Mouse (Mus musculus) erythroblast, embryonic 14.5 days (primary cell): ENCODE results near the gene Tbc1d2. TPM values are rescaled to one million over a fixed set of nuclear protein-coding genes. Genes with fewer than 3 reads are reported as not detected.
A peak's percentile ranks its signal among the peaks of the same experiment; 100 is the strongest.

Experiments used
- H3K27me3 ChIP-seq: 2 replicates; pipeline ENCODE4 v1.6.1; 2012; ENCODE audit warnings: inconsistent platforms; ENCODE audit not compliant: control insufficient read depth
- H3K36me3 ChIP-seq: 2 replicates; pipeline ENCODE4 v1.6.1; 2012; ENCODE audit warnings: mild to moderate bottlenecking, inconsistent platforms; ENCODE audit not compliant: control insufficient read depth
- H3K4me1 ChIP-seq: 2 replicates; pipeline ENCODE4 v1.6.1; 2012; ENCODE audit warnings: inconsistent platforms; ENCODE audit not compliant: control insufficient read depth
- H3K4me3 ChIP-seq: replicated peaks from 2 replicates; pipeline ENCODE3; 2012; ENCODE audit warnings: moderate library complexity, mild to moderate bottlenecking, inconsistent platforms
- H3K9me3 ChIP-seq: 2 replicates; pipeline ENCODE4 v1.6.1; 2012; ENCODE audit warnings: low read length, inconsistent platforms, mixed read lengths; ENCODE audit not compliant: control insufficient read depth
- GATA1 ChIP-seq: IDR thresholded peaks from 2 replicates; pipeline ENCODE4 v1.6.1; 2012; ENCODE audit warnings: low read length, inconsistent platforms, mixed read lengths
- TAL1 ChIP-seq: IDR thresholded peaks from 3 replicates; pipeline ENCODE4 v1.6.1; 2012; ENCODE audit warnings: low read length, inconsistent platforms, mixed read lengths
- polyA plus RNA-seq: library from polyadenylated mRNA; stranded (reverse); fragments of >175 nt; gene quantifications from 2 replicates; pipeline ENCODE4 v1.2.3, GENCODE M21; 2012

Tbc1d2 gene
- polyA plus RNA-seq = 0.03 TPM in 1 of 2 replicates, not detected in the other

DNA sequence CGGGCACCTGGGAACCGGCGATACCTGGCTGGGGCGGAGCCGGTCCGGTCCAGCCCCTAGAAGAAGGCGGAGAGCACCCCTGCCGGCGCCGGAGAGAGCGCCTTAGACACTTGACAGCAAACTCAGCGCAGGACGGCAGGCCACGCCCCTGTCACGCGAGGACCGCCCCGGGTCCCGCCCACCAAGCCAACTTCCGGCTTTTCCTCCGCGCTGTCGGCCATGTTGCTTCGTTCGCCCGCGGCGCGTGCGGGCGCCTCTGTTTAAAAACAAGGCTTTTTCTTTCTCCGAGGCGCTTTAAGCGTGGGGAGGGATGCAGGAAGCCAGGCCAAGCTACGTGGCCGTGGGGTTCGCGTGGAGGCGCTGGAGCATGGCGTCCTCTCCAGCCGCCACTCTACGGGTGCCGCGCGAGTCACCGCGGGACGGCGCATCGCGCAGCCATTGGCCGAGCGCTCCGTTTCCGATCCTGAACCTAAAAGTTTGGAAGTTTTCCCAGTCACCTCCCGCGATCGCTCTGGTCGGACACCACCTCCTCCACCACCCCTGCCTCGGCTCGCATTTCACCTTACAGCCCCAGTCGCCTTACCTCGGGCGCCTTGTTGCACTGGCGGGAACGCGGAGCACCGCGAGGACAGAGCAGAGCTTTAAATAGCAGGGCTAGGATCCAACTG, at the start of gene Tbc1d2:
Gene Tbc1d2, minus strand, starts transcription at position 124 of the 668 bp plus-strand sequence.
- H3K36me3 ChIP-seq = no peaks in the 10 kb centered on the region
- peaks cover 19% of the 10 kb centered on the region for H3K4me1 ChIP-seq
- H3K27me3 ChIP-seq = peaks cover 60% of the 10 kb centered on the region
- H3K9me3 ChIP-seq = no peaks in the 10 kb centered on the region
- TF ChIP-seq GATA1 (no peak), TAL1 (no peak)
- H3K4me3 ChIP-seq = peak within 1 kb of the TSS; percentile 83

DNA sequence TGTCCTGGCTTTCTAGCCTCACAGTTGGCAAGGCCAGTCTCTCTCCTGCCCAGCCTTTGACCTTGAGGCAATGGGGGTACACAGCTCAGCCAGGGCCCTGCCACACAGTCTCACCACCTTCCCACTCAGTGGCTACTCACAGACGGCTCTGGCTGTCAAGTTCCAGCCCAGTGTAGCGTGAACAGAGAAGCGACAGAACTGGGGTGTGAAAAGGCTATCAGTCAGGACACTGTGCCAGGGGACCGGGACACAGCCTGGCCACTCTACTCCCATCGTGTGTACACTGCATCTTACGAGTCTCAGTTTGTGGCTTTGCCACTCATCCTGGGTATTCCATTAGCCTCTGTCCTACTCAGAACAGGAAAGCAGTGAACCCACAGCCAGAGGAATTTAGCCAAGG, 46.5 kb upstream of the Tbc1d2 start:
- Histone ChIP-seq H3K27me3 (no peaks in the 10 kb centered on the region), H3K4me1 (peaks cover 3% of the 10 kb centered on the region; the same call in 1 of the 2 replicates), H3K36me3 (no peaks in the 10 kb centered on the region), H3K9me3 (peaks cover under 1% of the 10 kb centered on the region), H3K4me3 (no peak overlapping the region)
- TF ChIP-seq TAL1 (no peak), GATA1 (no peak)

DNA sequence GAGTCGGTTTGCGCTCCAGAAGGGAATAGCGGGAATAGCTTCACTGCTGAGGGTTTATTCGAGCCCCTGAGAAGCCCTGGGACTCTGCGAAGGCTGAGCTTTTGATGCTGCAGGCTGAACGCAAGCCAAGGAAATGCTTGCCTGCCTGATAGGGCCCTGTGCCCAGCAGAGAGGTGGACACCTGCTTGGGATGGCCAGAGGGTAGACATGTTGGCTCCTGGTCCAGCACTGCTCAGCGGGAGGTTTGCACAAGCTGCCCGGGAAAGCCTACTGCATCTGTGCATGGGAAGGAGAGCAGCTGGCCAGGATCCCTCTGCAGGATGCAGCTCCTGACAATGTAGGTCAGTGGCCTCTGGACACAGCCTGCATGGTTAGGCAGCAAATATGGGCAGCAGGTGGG, 40.6 kb upstream of the Tbc1d2 start:
- Histone ChIP-seq H3K4me1 (no peaks in the 10 kb centered on the region), H3K9me3 (peaks cover 3% of the 10 kb centered on the region), H3K36me3 (no peaks in the 10 kb centered on the region), H3K27me3 (no peaks in the 10 kb centered on the region), H3K4me3 (no peak overlapping the region)
- TF ChIP-seq GATA1 = no peak
- no peak for TF ChIP-seq TAL1

DNA sequence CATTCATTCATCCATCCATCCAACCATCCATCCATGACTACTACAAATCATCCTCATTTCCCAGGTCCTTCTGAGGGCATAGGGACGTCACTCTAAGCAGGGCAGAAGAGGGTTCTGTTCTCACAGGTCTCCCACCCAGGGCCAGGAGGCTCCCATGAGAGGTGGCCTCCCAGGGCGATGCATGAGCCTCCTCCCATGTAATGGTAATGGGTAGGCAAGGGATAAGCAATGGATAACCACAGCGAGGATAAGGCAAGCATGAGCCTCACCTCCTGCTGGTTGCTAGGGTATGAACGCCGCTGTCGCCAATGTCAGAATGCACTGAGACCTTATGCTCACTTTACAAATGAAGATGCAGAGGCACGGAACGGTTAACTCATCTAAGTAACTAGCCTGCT, 40.0 kb upstream of the Tbc1d2 start:
- H3K9me3 ChIP-seq = peaks cover 3% of the 10 kb centered on the region
- TF ChIP-seq GATA1 = no peak
- TF ChIP-seq TAL1 = no peak
- no peaks in the 10 kb centered on the region for H3K4me1 ChIP-seq
- no peaks in the 10 kb centered on the region for H3K27me3 ChIP-seq
- no peak overlapping the region for H3K4me3 ChIP-seq
- H3K36me3 ChIP-seq = no peaks in the 10 kb centered on the region

DNA sequence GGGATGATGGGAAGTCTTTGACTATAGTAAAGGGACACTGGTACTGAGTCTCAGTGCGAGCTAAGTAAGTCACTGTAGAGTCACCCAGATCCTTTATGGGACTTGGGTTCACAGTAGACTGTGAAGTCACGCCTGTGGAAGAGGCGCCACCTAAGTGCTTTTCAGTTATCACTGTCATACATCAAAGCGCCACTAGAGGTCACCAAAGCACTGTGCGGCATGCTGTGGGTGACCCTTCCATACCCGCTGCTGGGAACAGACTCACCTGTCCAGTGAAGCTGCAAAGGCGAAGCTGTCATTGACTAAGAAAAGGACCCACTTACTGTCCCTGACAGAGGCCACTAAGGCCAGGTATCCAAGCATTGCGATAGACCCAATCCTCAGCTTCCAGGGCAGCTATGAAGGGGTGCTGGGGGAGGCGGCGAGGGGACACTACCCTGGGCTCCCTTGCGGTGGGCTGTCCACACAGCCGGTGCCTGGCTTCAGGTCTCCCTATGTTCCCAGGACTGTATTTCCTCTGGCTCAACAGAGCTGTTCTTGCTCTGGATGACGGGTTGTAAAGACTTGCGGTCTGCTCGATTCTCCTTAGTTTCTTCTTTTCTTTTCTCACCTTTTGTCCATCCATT, 39.5 kb upstream of the Tbc1d2 start:
- no peak for TF ChIP-seq GATA1
- no peak for TF ChIP-seq TAL1
- H3K27me3 ChIP-seq = no peaks in the 10 kb centered on the region
- H3K4me3 ChIP-seq = no peak overlapping the region
- H3K9me3 ChIP-seq = peaks cover 3% of the 10 kb centered on the region
- H3K36me3 ChIP-seq = no peaks in the 10 kb centered on the region
- H3K4me1 ChIP-seq = no peaks in the 10 kb centered on the region

DNA sequence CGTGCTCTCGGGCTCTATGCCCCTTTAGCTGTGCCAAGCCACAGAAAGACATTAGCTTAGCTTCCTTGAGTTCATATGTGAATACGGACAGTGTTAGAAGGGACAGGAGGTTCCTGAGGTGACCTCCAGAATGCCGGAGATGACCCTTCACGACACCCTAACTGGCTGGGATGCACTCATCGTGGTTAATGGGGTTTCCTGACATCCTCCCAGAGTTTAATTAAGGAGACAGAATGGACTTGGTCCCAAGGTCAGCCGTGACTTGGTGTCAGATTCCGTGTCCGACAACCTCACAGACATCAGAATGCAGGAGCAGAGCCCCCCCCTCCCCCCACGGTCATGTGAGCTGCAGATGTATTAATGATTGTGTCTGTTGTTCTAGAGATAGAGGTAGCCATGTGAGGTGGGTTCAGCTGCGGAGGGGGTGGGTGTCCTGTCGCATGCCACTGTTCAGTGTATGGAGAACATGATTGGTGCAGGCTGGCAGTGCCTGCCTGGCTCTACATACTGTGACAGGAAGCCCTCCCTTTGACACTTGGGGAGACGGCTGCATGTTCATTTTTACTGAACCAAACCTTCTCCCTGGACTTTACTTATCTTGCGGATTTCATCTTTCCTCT, 38.3 kb upstream of the Tbc1d2 start:
- H3K9me3 ChIP-seq = peaks cover 3% of the 10 kb centered on the region
- H3K27me3 ChIP-seq = no peaks in the 10 kb centered on the region
- no peak for TF ChIP-seq GATA1
- H3K4me3 ChIP-seq = no peak overlapping the region
- H3K36me3 ChIP-seq = no peaks in the 10 kb centered on the region
- no peaks in the 10 kb centered on the region for H3K4me1 ChIP-seq

DNA sequence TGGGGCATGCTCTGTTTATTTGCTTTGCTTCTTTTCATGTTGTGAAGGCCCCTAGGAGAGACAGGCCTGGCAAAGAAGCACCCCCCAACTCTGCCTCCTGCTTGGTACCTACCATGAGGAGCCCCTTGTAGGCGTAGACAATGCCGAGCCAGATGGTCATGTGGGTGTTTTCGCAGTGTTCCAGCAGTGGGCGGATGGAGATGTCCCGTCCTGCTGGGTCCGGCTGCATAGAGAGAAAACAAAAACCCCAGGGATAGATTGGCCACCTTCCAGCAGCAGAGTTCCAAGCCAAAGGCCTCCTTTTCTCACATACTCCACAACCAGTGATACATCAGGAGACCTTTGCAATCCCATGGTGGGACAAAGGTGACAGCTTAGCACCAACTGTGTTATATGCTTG, 34.2 kb upstream of the Tbc1d2 start:
- Histone ChIP-seq H3K9me3 (no peaks in the 10 kb centered on the region), H3K27me3 (no peaks in the 10 kb centered on the region), H3K4me1 (no peaks in the 10 kb centered on the region), H3K36me3 (no peaks in the 10 kb centered on the region), H3K4me3 (no peak overlapping the region)
- no peak for TF ChIP-seq GATA1
- TF ChIP-seq TAL1 = no peak

DNA sequence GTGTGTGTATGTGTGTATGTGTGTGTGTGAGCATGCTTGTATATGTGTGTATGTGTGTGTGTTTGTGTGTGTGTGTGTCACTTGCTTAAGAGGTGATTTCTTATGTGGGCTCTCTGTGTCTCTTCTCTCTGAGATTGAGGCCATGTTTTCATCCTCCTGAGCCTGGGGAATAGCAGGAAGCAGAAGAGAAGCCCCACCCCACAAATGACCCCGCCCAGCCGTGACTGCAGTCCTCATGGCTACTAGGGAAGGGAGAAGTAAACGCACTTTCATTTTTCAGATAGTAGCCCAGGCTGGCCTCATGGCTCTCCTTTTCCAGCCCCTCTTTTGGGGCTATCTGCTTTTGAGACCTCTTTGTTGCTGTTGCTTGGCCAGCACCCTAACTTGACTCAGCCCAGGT, 26.6 kb upstream of the Tbc1d2 start:
- Histone ChIP-seq H3K36me3 (no peaks in the 10 kb centered on the region), H3K27me3 (no peaks in the 10 kb centered on the region), H3K4me3 (no peak overlapping the region), H3K4me1 (peaks cover 10% of the 10 kb centered on the region), H3K9me3 (peaks cover 2% of the 10 kb centered on the region; the same call in 1 of the 2 replicates)
- TF ChIP-seq GATA1 (no peak), TAL1 (no peak)

DNA sequence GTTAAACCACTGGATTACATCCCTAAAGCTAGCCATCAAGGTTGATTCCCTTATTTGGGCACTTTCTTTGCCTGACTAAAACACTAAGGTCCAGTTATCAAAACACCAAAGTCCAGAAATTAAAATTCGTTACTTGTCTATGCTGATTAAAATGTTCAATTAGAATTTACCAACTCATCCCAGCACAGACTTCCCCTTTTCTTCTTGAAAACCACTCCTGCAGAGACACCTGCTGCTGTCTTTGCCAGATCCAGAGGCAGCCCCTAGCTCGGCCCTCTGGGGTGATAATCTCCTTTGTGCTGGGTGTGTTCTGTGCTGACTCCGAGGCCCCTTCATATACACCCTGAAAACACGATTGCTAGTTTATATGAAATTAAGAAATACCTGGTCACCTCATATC, 26.0 kb upstream of the Tbc1d2 start:
- peaks cover 10% of the 10 kb centered on the region for H3K4me1 ChIP-seq
- H3K9me3 ChIP-seq = peaks cover 2% of the 10 kb centered on the region; the same call in 1 of the 2 replicates
- H3K4me3 ChIP-seq = no peak overlapping the region
- no peak for TF ChIP-seq GATA1
- TF ChIP-seq TAL1 = no peak
- no peaks in the 10 kb centered on the region for H3K36me3 ChIP-seq
- no peaks in the 10 kb centered on the region for H3K27me3 ChIP-seq
